Mouse (Mus musculus): ENCODE results near the gene Olfr279.

DNA sequence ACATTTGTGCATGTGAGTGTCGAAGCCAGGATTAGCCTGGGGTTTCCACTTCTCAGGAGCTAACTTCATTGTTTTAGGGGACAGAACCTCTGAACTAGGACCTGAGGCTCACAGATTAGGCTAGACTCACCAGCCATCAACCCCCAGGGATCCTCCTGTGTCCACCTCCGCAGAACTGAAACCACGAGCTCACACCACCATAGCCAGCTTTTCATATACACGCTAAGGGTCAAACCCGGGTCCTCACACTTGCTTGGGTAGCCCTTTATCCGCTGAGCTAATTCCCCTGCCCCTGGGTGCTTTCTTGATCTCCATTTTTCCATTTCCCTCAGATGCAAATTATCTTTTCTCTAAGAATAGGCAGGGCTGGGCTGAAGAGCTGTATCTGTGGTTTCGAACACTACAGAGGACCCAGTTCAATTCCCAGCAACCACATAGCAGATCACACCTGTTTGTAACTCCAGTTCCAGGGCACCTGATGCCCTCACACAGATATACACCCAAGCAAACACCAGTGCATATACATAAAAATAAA is 12.6 kb upstream of the Olfr279 start:
- no peak for TF ChIP-seq CTCF (IDR thresholded peaks at IDR 0.05; ENCODE audit: control insufficient read depth, insufficient read depth, low read length)
- TF ChIP-seq POLR2A (IDR thresholded peaks at IDR 0.05; ENCODE audit: borderline replicate concordance, control insufficient read depth, low read depth, low read length) = no peak
